Mouse (Mus musculus): ENCODE data around the gene Dnah8. TPM values are rescaled to one million over a fixed set of nuclear protein-coding genes. Genes with fewer than 3 reads are reported as not detected.

Gene Dnah8
- polyA plus RNA-seq, 1 experiment: 1.1 TPM

- no peak for TF ChIP-seq GATA1 (IDR thresholded peaks at IDR 0.05; ENCODE audit: low read length)
Observed at GRCm38 (mm10) chr17:30675021-30675740, 51.0 kb downstream of the Dnah8 start.

GRCm38 (mm10) chr17:30678523-30678922 is 54.4 kb downstream of the Dnah8 start:
- no peak for TF ChIP-seq GATA1 (IDR thresholded peaks at IDR 0.05; ENCODE audit: low read length)

GRCm38 (mm10) chr17:30679612-30680011 is 55.5 kb downstream of the Dnah8 start:
- no peak for TF ChIP-seq GATA1 (IDR thresholded peaks at IDR 0.05; ENCODE audit: low read length)

GRCm38 (mm10) chr17:30681604-30682003 is 57.5 kb downstream of the Dnah8 start:
- no peak for TF ChIP-seq GATA1 (IDR thresholded peaks at IDR 0.05; ENCODE audit: low read length)

GRCm38 (mm10) chr17:30690181-30690580 is 66.0 kb downstream of the Dnah8 start:
- TF ChIP-seq GATA1 (IDR thresholded peaks at IDR 0.05; ENCODE audit: low read length): no peak

- no peak for TF ChIP-seq GATA1 (IDR thresholded peaks at IDR 0.05; ENCODE audit: low read length)
Observed at GRCm38 (mm10) chr17:30691481-30691880, 67.3 kb downstream of the Dnah8 start.

- TF ChIP-seq GATA1 (IDR thresholded peaks at IDR 0.05; ENCODE audit: low read length): no peak
Observed at GRCm38 (mm10) chr17:30694281-30694680, 70.1 kb downstream of the Dnah8 start.

- no peak for TF ChIP-seq GATA1 (IDR thresholded peaks at IDR 0.05; ENCODE audit: low read length)
Observed at GRCm38 (mm10) chr17:30714732-30715131, 90.6 kb downstream of the Dnah8 start.

GRCm38 (mm10) chr17:30718197-30718596 is 94.0 kb downstream of the Dnah8 start:
- TF ChIP-seq GATA1 (IDR thresholded peaks at IDR 0.05; ENCODE audit: low read length): no peak

- no peak for TF ChIP-seq GATA1 (IDR thresholded peaks at IDR 0.05; ENCODE audit: low read length)
Observed at GRCm38 (mm10) chr17:30719031-30719430, 94.9 kb downstream of the Dnah8 start.

- TF ChIP-seq GATA1 (IDR thresholded peaks at IDR 0.05; ENCODE audit: low read length): no peak
Observed at GRCm38 (mm10) chr17:30727788-30728187, 103.6 kb downstream of the Dnah8 start.

- TF ChIP-seq GATA1 (IDR thresholded peaks at IDR 0.05; ENCODE audit: low read length): no peak
Observed at GRCm38 (mm10) chr17:30732736-30733135, 108.6 kb downstream of the Dnah8 start.

GRCm38 (mm10) chr17:30734770-30735169 is 110.6 kb downstream of the Dnah8 start:
- no peak for TF ChIP-seq GATA1 (IDR thresholded peaks at IDR 0.05; ENCODE audit: low read length)

- no peak for TF ChIP-seq GATA1 (IDR thresholded peaks at IDR 0.05; ENCODE audit: low read length)
Observed at GRCm38 (mm10) chr17:30735454-30735853, 111.3 kb downstream of the Dnah8 start.

- TF ChIP-seq GATA1 (IDR thresholded peaks at IDR 0.05; ENCODE audit: low read length): no peak
Observed at GRCm38 (mm10) chr17:30737797-30738196, 113.6 kb downstream of the Dnah8 start.

- TF ChIP-seq GATA1 (IDR thresholded peaks at IDR 0.05; ENCODE audit: low read length): no peak
Observed at GRCm38 (mm10) chr17:30739769-30740168, 115.6 kb downstream of the Dnah8 start.

- no peak for TF ChIP-seq GATA1 (IDR thresholded peaks at IDR 0.05; ENCODE audit: low read length)
Observed at GRCm38 (mm10) chr17:30743947-30744346, 119.8 kb downstream of the Dnah8 start.
